Mouse (Mus musculus): ENCODE measurements around the gene Gm3106. TPM values are rescaled to one million over a fixed set of nuclear protein-coding genes. Genes with fewer than 3 reads are reported as not detected.
"Not testable (repeated sequence)": the region's sequence is repeated elsewhere in the genome, so short reads cannot be mapped to it uniquely, and the experiment has no call there.

The Gm3106 gene
- total RNA-seq (2012; rRNA removed), result not detected in 2 replicates

GRCm38 (mm10) chr5:94217705-94218104, at the start of gene Gm3106:
TSS of gene Gm3106 (plus strand) at chr5:94218005.
- H3K9me3 ChIP-seq (ENCODE audit: control insufficient read depth, insufficient read depth, low read depth, low read length); H3K4me1 ChIP-seq (ENCODE audit: control insufficient read depth in 2 of 2, insufficient read depth in 2 of 2, low read length in 2 of 2, poor library complexity in 1 of 2); in situ Hi-C loops (cut with MboI; ENCODE audit: low sequenced_read_pairs in 2 of 2, unreplicated experiment in 2 of 2): not testable (repeated sequence)

More at GRCm38 (mm10) chr5:94217705-94218104, at the start of gene Gm3106:
- not testable (repeated sequence) for H3K9ac ChIP-seq (ENCODE audit: insufficient read depth, low read depth, low read length, poor library complexity, severe bottlenecking); H3K4me3 ChIP-seq (ENCODE audit: insufficient read depth in 1 of 2, low read depth in 1 of 2, low read length in 2 of 2, poor library complexity in 1 of 2, severe bottlenecking in 1 of 2); H3K36me3 ChIP-seq (ENCODE audit: control insufficient read depth, insufficient read depth, low read length, poor library complexity, severe bottlenecking); H3K27ac ChIP-seq (ENCODE audit: insufficient read depth, low read depth, low read length, poor library complexity, severe bottlenecking); DNase-seq (ENCODE audit: low read depth, low spot score)

Other genes starting within 250 kb of the Gm3106 start
- 1.0 and 1.3 TPM in 2 replicates for gene BC061212, start 147.5 kb upstream of the Gm3106 start, total RNA-seq (2012; rRNA removed)
- 3.0 and 4.0 TPM in 2 replicates for gene Gm6351, start 141.6 kb upstream of the Gm3106 start, total RNA-seq (2012; rRNA removed)
- gene A430089I19Rik, start 88.8 kb downstream of the Gm3106 start, total RNA-seq (2012; rRNA removed), result not detected in 2 replicates
- gene Gm6502, start 96.4 kb downstream of the Gm3106 start, total RNA-seq (2012; rRNA removed), result 1.1 and 3.0 TPM in 2 replicates
- gene AA792892, start 121.7 kb downstream of the Gm3106 start, total RNA-seq (2012; rRNA removed), result not detected in 2 replicates
- not detected in 2 replicates for gene Gm7682, start 227.8 kb downstream of the Gm3106 start, total RNA-seq (2012; rRNA removed)